ENCODE assay signal across 9 mouse cellular contexts in the genomic region with DNA sequence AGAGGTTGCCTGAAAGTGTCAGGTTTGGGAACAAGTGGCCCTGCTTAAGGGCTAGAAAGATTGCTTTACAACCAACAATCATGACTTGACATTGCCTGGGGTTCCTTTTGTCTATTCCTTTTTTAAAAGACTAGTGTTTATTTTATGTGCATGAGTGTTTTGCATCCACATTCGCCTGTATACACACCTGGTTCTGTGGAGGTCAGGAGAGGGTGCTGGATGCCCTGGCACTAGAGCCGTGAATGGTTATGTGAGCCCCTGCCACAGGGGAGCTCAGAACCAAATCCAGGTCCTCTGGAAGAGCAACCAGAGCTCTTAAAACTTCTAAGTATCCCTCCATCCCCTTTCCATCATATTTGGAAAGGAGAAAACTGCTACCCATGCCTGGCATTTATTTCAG. TPM values are rescaled to one million over a fixed set of nuclear protein-coding genes. Genes with fewer than 3 reads are reported as not detected.
DNase-seq lines count a peak whose midpoint lies in the region; ATAC-seq and TF ChIP-seq lines count a peak whose summit lies in the region.
"Had no signal": no experiment of that assay in that cellular context is flagged by ENCODE, and none has a peak within 500 bp of the region (broad histone marks: within the 10 kb centered on the region; RNA-seq: fewer than 3 reads in every experiment).

No protein-coding gene starts in this region.

- H3K79me2 ChIP-seq in heart, adult 2 months (replicated peaks; ENCODE audit: control insufficient read depth, insufficient read depth, low read length) = peaks cover 2% of the 10 kb centered on the region
- H3K79me2 ChIP-seq in C2C12 (ENCODE audit: control insufficient read depth, insufficient read depth) = peaks cover 59% of the 10 kb centered on the region

- peak overlapping the region; percentile 52 for H3K4me2 ChIP-seq in forebrain, embryonic 16.5 days (ENCODE audit: low read length)
- peak overlapping the region; percentile 70 for H3K4me2 ChIP-seq in liver, embryonic 16.5 days (ENCODE audit: low read depth, low read length)

- no peak for ATAC-seq in forebrain, embryonic 16.5 days
- no peak for ATAC-seq in liver, embryonic 16.5 days (ENCODE audit: low read depth)

- no peak overlapping the region for H3K9ac ChIP-seq in heart, adult 2 months (ENCODE audit: low read depth, low read length)
- H3K9ac ChIP-seq in forebrain, embryonic 16.5 days (replicated peaks; ENCODE audit: low read depth, low read length) = peak overlapping the region; percentile 92
- H3K9ac ChIP-seq in liver, embryonic 16.5 days (ENCODE audit: low read depth, low read length) = peak overlapping the region; percentile 81

- H3K4me3 ChIP-seq in heart, adult 2 months = no peak overlapping the region; the same call in 1 of the 2 replicates
- peak overlapping the region; percentile 69 for H3K4me3 ChIP-seq in C2C12 (ENCODE audit: insufficient read depth, poor library complexity, severe bottlenecking)
- H3K4me3 ChIP-seq in forebrain, embryonic 16.5 days (replicated peaks; ENCODE audit: low read length) = peak overlapping the region; percentile 76
- peak overlapping the region; percentile 69 for H3K4me3 ChIP-seq in liver, embryonic 16.5 days (ENCODE audit: low read depth, low read length)

- H3K9me3 ChIP-seq in forebrain, embryonic 16.5 days (ENCODE audit: control insufficient read depth, low read length) = no peaks in the 10 kb centered on the region
- no peaks in the 10 kb centered on the region for H3K9me3 ChIP-seq in liver, embryonic 16.5 days (replicated peaks; ENCODE audit: control insufficient read depth, low read length)

- peak overlapping the region; percentile 87 for H3K27ac ChIP-seq in heart, adult 2 months
- no peak overlapping the region; the same call in 1 of the 2 replicates for H3K27ac ChIP-seq in forebrain, embryonic 16.5 days (ENCODE audit: low read length)
- no peak overlapping the region for H3K27ac ChIP-seq in liver, embryonic 16.5 days (ENCODE audit: low read length)

- DNase-seq in heart, adult 2 months = no peak
- no peak for DNase-seq in heart, adult 8-10 months (ENCODE audit: low spot score)
- no peak for DNase-seq in adrenal gland, postnatal 14 days
- DNase-seq in ovary, postnatal 36 days (ENCODE audit: low spot score) = no peak
- no peak for DNase-seq in ovary, adult 18-20 months (ENCODE audit: low spot score)

- TF ChIP-seq EP300 in heart, adult 2 months (IDR thresholded peaks at IDR 0.05; ENCODE audit: insufficient read depth, low read depth, low read length) = no peak

- TF ChIP-seq POLR2A in heart, adult 2 months (IDR thresholded peaks at IDR 0.05; ENCODE audit: insufficient read depth, low read depth, low read length) = no peak

- no peak overlapping the region for H3ac ChIP-seq in C2C12 (ENCODE audit: control insufficient read depth, insufficient read length, low read depth)

- TF ChIP-seq CTCF in heart, adult 2 months (IDR thresholded peaks at IDR 0.05) = no peak
- no peak for TF ChIP-seq CTCF in C2C12 (IDR thresholded peaks at IDR 0.05; ENCODE audit: control insufficient read depth, insufficient read depth, insufficient read length)

- intact Hi-C loops in heart, adult 2 months (cut with DNase I) = no loop called here

- no peaks in the 10 kb centered on the region for H3K27me3 ChIP-seq in heart, adult 2 months (ENCODE audit: control insufficient read depth, insufficient read depth, low read length)
- no peaks in the 10 kb centered on the region for H3K27me3 ChIP-seq in C2C12 (ENCODE audit: control insufficient read depth, insufficient read depth, insufficient read length)
- H3K27me3 ChIP-seq in forebrain, embryonic 16.5 days (replicated peaks; ENCODE audit: control insufficient read depth, insufficient read depth, low read length) = no peaks in the 10 kb centered on the region
- no peaks in the 10 kb centered on the region for H3K27me3 ChIP-seq in liver, embryonic 16.5 days (ENCODE audit: control insufficient read depth, insufficient read depth, low read depth, low read length)

- peaks cover 6% of the 10 kb centered on the region for H3K4me1 ChIP-seq in heart, adult 2 months (ENCODE audit: control insufficient read depth, insufficient read depth, low read length)
- peaks cover 26% of the 10 kb centered on the region for H3K4me1 ChIP-seq in forebrain, embryonic 16.5 days (replicated peaks; ENCODE audit: control insufficient read depth, insufficient read depth, low read length)
- H3K4me1 ChIP-seq in liver, embryonic 16.5 days (ENCODE audit: control insufficient read depth, low read depth, low read length) = peaks cover 16% of the 10 kb centered on the region

- H3K79me3 ChIP-seq in C2C12 (ENCODE audit: low read depth) = peaks cover 26% of the 10 kb centered on the region

- peaks cover 10% of the 10 kb centered on the region for H3K36me3 ChIP-seq in heart, adult 2 months (ENCODE audit: control insufficient read depth, insufficient read depth, low read length)
- H3K36me3 ChIP-seq in C2C12 (ENCODE audit: control insufficient read depth, insufficient read depth) = peaks cover 41% of the 10 kb centered on the region
- H3K36me3 ChIP-seq in forebrain, embryonic 16.5 days (ENCODE audit: control insufficient read depth, insufficient read depth) = peaks cover 2% of the 10 kb centered on the region
- H3K36me3 ChIP-seq in liver, embryonic 16.5 days (ENCODE audit: control insufficient read depth, insufficient read depth) = no peaks in the 10 kb centered on the region

- 60% methylated on average over 2 of the region's 2 CpGs for WGBS in heart, adult 2 months
- 40% methylated on average over 2 of the region's 2 CpGs for WGBS in forebrain, embryonic 16.5 days
- 63% methylated on average over 2 of the region's 2 CpGs for WGBS in liver, embryonic 16.5 days (ENCODE audit: insufficient replicate concordance)

TF ChIP-seq in C2C12, 6 proteins besides CTCF, POLR2A, EP300 and RAD21:
- TF ChIP-seq MAX (IDR thresholded peaks at IDR 0.05) (no peak), CEBPB (IDR thresholded peaks at IDR 0.05; ENCODE audit: low read depth) (no peak), MYOG (IDR thresholded peaks at IDR 0.05; ENCODE audit: control insufficient read depth, extremely low read depth, insufficient read length) (no peak), USF1 (IDR thresholded peaks at IDR 0.05; ENCODE audit: low read depth) (no peak), FOSL1 (IDR thresholded peaks at IDR 0.05; ENCODE audit: insufficient read depth, low read length, poor library complexity, severe bottlenecking) (no peak), MYOD1 (IDR thresholded peaks at IDR 0.05; ENCODE audit: control insufficient read depth, insufficient read length, low read depth) (no peak)

RNA-seq across cellular contexts. Expression of a gene that starts 1.1 kb away (rescaled TPM):
- under 1 TPM in 1 of 2 experiments, not detected in 1; 0.23 TPM for total RNA-seq in heart, adult 2 months (2021)
- not detected in 2 replicates for polyA plus RNA-seq in heart, adult 2 months (2012; rRNA removed)
- under 1 TPM in 3 of 4 experiments, not detected in 1; 0.20 to 0.69 (median 0.38) TPM for total RNA-seq in heart, adult 8-10 months (2022)
- polyA plus RNA-seq in C2C12 (2012; fragmentation: generic; extraction: Trizol) = not detected
- 0.48 TPM in 1 of 2 replicates, not detected in the other for polyA plus RNA-seq in forebrain, embryonic 16.5 days (2015; fragmentation: Nextera tagmentation; extraction: Ambion mirVana)
- not detected in 2 replicates for polyA plus RNA-seq in liver, embryonic 16.5 days (2015; fragmentation: Nextera tagmentation; extraction: Ambion mirVana)
- 0.79 and 1.1 TPM in 2 replicates for total RNA-seq in adrenal gland, postnatal 14 days (2021)
- total RNA-seq: hematopoietic stem cell, adult 5-6 weeks had no signal

RNA-seq across cellular contexts. Expression of a gene that starts 1.1 kb away (rescaled TPM):
- total RNA-seq in heart, adult 2 months (2021) = 100 to 1,000 TPM; 109 to 129 TPM
- polyA plus RNA-seq in heart, adult 2 months (2012; rRNA removed) = 101 and 110 TPM in 2 replicates
- total RNA-seq in heart, adult 8-10 months (2022) = 100 to 1,000 TPM; 135 to 164 (median 149) TPM
- 50.1 TPM for polyA plus RNA-seq in C2C12 (2012; fragmentation: generic; extraction: Trizol)
- polyA plus RNA-seq in forebrain, embryonic 16.5 days (2015; fragmentation: Nextera tagmentation; extraction: Ambion mirVana) = 204 and 205 TPM in 2 replicates
- 27.7 and 29.3 TPM in 2 replicates for polyA plus RNA-seq in liver, embryonic 16.5 days (2015; fragmentation: Nextera tagmentation; extraction: Ambion mirVana)
- 73.3 and 74.6 TPM in 2 replicates for total RNA-seq in adrenal gland, postnatal 14 days (2021)

RNA-seq across cellular contexts. Expression of a gene that starts 39.8 kb away (rescaled TPM):
- total RNA-seq in heart, adult 2 months (2021) = 1 to 10 TPM in 1 of 2 experiments, under 1 TPM in 1; 0.65 to 1.2 TPM
- 3.8 and 9.9 TPM in 2 replicates for polyA plus RNA-seq in heart, adult 2 months (2012; rRNA removed)
- total RNA-seq in heart, adult 8-10 months (2022) = 1 to 10 TPM in 2 of 4 experiments, under 1 TPM in 2; 0.22 to 1.8 (median 1.2) TPM
- 0.04 TPM for polyA plus RNA-seq in C2C12 (2012; fragmentation: generic; extraction: Trizol)
- polyA plus RNA-seq in forebrain, embryonic 16.5 days (2015; fragmentation: Nextera tagmentation; extraction: Ambion mirVana) = 11.2 and 12.8 TPM in 2 replicates
- 0.25 and 0.54 TPM in 2 replicates for polyA plus RNA-seq in liver, embryonic 16.5 days (2015; fragmentation: Nextera tagmentation; extraction: Ambion mirVana)
- total RNA-seq in adrenal gland, postnatal 14 days (2021) = 0.98 and 2.8 TPM in 2 replicates
- total RNA-seq: hematopoietic stem cell, adult 5-6 weeks had no signal

RNA-seq across cellular contexts. Expression of a gene that starts 51.3 kb away (rescaled TPM):
- total RNA-seq in heart, adult 2 months (2021) = not detected
- not detected in 2 replicates for polyA plus RNA-seq in heart, adult 2 months (2012; rRNA removed)
- not detected for total RNA-seq in heart, adult 8-10 months (2022)
- not detected for polyA plus RNA-seq in C2C12 (2012; fragmentation: generic; extraction: Trizol)
- polyA plus RNA-seq in forebrain, embryonic 16.5 days (2015; fragmentation: Nextera tagmentation; extraction: Ambion mirVana) = not detected in 2 replicates
- polyA plus RNA-seq in liver, embryonic 16.5 days (2015; fragmentation: Nextera tagmentation; extraction: Ambion mirVana) = not detected in 2 replicates
- total RNA-seq in adrenal gland, postnatal 14 days (2021) = not detected in 2 replicates
- total RNA-seq: hematopoietic stem cell, adult 5-6 weeks had no signal
